Mouse (Mus musculus) hematopoietic stem cell, adult 5-6 weeks (primary cell): ENCODE data around the gene Sec23ip. TPM values are rescaled to one million over a fixed set of nuclear protein-coding genes. Genes with fewer than 3 reads are reported as not detected.

Experiments used
- ATAC-seq, 2 experiments: fragments of 125-278 bp in 1 of 2; replicated peaks in 1 of 2; 2 replicates each; pipeline ENCODE4 v1.8.0; 2016 to 2017; ENCODE audit warnings: inconsistent platforms in 2 of 2, mild to moderate bottlenecking in 2 of 2, moderate number of reproducible peaks in 2 of 2, low read depth in 1 of 2, moderate TSS enrichment in 1 of 2; ENCODE audit not compliant: low FRiP score in 2 of 2, poor library complexity in 2 of 2, severe bottlenecking in 2 of 2, insufficient read depth in 1 of 2, low TSS enrichment in 1 of 2
- total RNA-seq: library from RNA; stranded (forward); fragments of 172-1452, 232-1000 nt; gene quantifications from 2 replicates; pipeline ENCODE4 v1.2.3, GENCODE M21; 2017

Gene Sec23ip
- total RNA-seq, 1 experiment from 2014 or later: 38.0 TPM

- no peak for ATAC-seq
Observed at GRCm38 (mm10) chr7:128752012-128752411, 7.3 kb downstream of the Sec23ip start.

GRCm38 (mm10) chr7:128755396-128755795 is 10.7 kb downstream of the Sec23ip start:
- no peak for ATAC-seq

GRCm38 (mm10) chr7:128758948-128759347 is 14.2 kb downstream of the Sec23ip start:
- no peak for ATAC-seq

- no peak for ATAC-seq
Observed at GRCm38 (mm10) chr7:128766696-128767095, 22.0 kb downstream of the Sec23ip start.

- no peak for ATAC-seq
Observed at GRCm38 (mm10) chr7:128777201-128777600, 32.5 kb downstream of the Sec23ip start.

GRCm38 (mm10) chr7:128779305-128779704 is 34.6 kb downstream of the Sec23ip start:
- peak; percentile 48 to 71; a peak in 2 of 4 replicates for ATAC-seq

GRCm38 (mm10) chr7:128781846-128782245 is 37.1 kb downstream of the Sec23ip start:
- no peak for ATAC-seq

GRCm38 (mm10) chr7:128790045-128790444 is 45.3 kb downstream of the Sec23ip start:
- ATAC-seq: no peak

GRCm38 (mm10) chr7:128793464-128793863 is 48.7 kb downstream of the Sec23ip start:
- no peak for ATAC-seq

- ATAC-seq: no peak
Observed at GRCm38 (mm10) chr7:128824986-128825563, 80.3 kb downstream of the Sec23ip start.

- ATAC-seq: no peak
Observed at GRCm38 (mm10) chr7:128832455-128833081, 87.8 kb downstream of the Sec23ip start.

GRCm38 (mm10) chr7:128833196-128833595 is 88.5 kb downstream of the Sec23ip start:
- no peak for ATAC-seq

Other genes with a start within 250 kb of the Sec23ip start
- 6.2 and 6.9 TPM in 2 replicates for gene Bag3, start 221.3 kb upstream of the Sec23ip start, total RNA-seq
- 15.2 and 23.2 TPM in 2 replicates for gene Inpp5f, start 133.6 kb upstream of the Sec23ip start, total RNA-seq
- gene Mcmbp, start 4.4 kb upstream of the Sec23ip start, total RNA-seq: 51.7 and 61.2 TPM in 2 replicates